Mouse (Mus musculus): ENCODE measurements around the gene Tmem50a.

The Tmem50a gene

DNA sequence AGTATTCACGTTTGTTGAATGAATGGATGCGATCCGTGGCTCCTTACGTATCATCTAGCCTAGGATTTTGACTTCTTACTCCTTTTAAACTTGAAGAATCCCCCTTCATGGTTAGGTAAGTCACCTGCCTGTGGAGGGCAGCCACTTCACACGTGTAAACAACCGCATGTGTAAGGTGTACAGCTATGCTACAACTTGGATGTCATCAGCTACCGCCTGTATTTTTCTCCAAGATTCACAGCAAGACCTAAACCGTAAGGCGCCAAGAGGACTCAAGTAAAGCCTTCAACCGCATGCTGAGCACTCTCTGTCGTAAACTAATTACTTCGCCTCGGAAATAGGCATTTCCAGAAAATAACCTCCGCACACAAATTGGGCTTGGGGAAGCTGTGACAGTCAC, 62.9 kb downstream of the Tmem50a start:
- no peak for DNase-seq (ENCODE audit: low spot score)

DNA sequence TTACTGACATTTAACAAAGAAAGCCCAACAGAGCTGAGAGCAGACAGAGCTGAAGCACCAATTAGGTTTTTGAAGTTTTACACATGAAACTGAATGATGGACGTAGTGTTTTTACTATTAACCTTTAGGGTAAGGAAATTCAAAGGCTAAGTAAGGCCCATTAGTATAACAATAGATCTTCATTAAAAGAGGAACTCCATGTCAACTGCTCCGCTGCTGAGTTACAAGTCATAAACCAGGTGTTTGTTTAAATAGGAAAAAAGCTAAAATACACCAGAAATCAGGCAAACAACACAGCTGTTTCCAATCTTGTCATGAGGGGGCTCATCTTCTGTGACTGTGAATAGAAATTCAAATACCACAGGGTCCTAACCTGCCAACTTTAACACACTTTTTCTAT, 63.6 kb downstream of the Tmem50a start:
- no peak for DNase-seq (ENCODE audit: low spot score)

DNA sequence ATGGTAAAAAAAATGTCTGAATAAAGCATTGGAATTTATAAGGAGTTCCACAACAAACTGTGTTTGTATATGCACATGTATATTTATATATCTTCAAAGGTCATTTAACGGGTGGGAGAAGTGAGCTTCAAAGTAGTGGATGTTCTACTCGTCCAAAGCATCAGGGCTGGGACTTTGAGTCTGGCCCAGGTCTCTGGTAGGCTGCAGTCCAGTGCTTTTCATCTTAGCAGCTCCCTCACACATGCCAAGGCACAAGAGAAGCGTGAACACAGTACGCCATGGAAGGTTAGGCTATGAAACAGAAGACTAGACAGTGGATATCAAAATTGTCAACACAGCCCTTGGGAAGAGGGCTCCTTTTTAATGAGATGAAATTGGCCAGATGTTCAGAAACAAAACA, 64.3 kb downstream of the Tmem50a start:
- no peak for DNase-seq (ENCODE audit: low spot score)

Measured in left cerebral cortex, adult 11 months (tissue).